Mouse (Mus musculus) megakaryocyte, embryonic 14.5 days (primary cell): ENCODE measurements at regions not wholly inside any gene's neighbourhood (a gene's known extent, or its start where the extent isn't known, plus 50 kb on each side); places are given as distances from the start of the nearest gene placed in this dataset.

Experiments used
- FLI1 ChIP-seq: IDR thresholded peaks from 2 replicates; pipeline ENCODE4 v1.6.1; 2012; ENCODE audit warnings: low read length, inconsistent platforms, mixed read lengths
- GATA1 ChIP-seq: IDR thresholded peaks from 3 replicates; pipeline ENCODE4 v1.6.1; 2012; ENCODE audit warnings: mixed read lengths, low read length, inconsistent platforms, borderline replicate concordance

DNA sequence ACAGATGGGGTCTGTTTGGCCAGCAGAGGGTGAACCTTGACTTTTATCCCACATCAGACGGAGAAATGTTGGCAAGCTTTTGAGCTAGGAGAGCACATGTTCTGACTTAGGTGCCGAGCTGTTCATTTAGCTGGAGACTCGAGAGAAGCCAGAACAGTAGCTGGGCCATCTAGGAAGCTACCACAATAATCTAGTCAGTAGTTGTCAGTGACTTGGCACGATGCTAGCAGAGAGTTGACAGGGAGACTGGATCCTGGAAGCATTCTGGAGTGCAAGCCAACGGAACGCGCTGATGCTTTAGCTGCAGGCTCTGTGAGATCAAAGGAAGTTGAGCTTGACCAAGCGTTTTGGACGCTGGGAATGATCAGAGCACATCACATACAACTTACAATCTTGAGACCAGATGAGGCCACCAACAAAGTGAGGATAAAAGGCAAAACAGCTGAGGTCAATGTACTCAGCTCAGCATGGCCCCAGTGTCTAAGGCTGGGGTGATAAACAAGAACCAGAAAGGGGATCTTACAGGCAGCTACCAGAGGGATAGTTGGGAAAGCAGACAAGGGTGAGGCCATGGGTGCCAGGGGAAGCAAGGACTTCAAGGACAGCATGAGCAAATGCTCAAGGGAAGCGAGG, 130.0 kb downstream of the Dyrk2 start:
- TF ChIP-seq GATA1 (no peak), FLI1 (no peak)
